Mouse (Mus musculus) bone marrow, adult 2 months (tissue): ENCODE data around the gene 4930558C23Rik. TPM values are rescaled to one million over a fixed set of nuclear protein-coding genes. Genes with fewer than 3 reads are reported as not detected.
"Not testable (repeated sequence)": the region's sequence is repeated elsewhere in the genome, so short reads cannot be mapped to it uniquely, and the experiment has no call there.

Experiments
- H3K27ac ChIP-seq: fragments of 200-500 bp; 2 replicates; pipeline ENCODE4 v1.5.1; 2012; ENCODE audit warnings: low read depth, mild to moderate bottlenecking, control low read depth, inconsistent platforms, low read length; ENCODE audit not compliant: control insufficient read depth, poor library complexity, insufficient read depth
- H3K4me1 ChIP-seq: fragments of 200-500 bp; 2 replicates; pipeline ENCODE4 v1.6.1; 2011; ENCODE audit warnings: low read length; ENCODE audit not compliant: control insufficient read depth, insufficient read depth
- H3K4me3 ChIP-seq: fragments of 200-500 bp; replicated peaks from 2 replicates; pipeline ENCODE3; 2011; ENCODE audit warnings: mild to moderate bottlenecking, low read depth, low read length, control low read depth; ENCODE audit not compliant: control insufficient read depth
- CTCF ChIP-seq: fragments of 200-500 bp; IDR thresholded peaks from 2 replicates; pipeline ENCODE4 v1.5.1; 2011; ENCODE audit warnings: low read length, control low read depth; ENCODE audit not compliant: control insufficient read depth, insufficient read depth
- POLR2A ChIP-seq: fragments of 200-500 bp; IDR thresholded peaks from 2 replicates; pipeline ENCODE4 v1.6.1; 2011; ENCODE audit warnings: low read depth, mild to moderate bottlenecking, control low read depth, low read length, borderline replicate concordance; ENCODE audit not compliant: control insufficient read depth
- WGBS: fragments of 180-500 bp; shearing (Covaris S2); methylation state at CpG from one replicate; pipeline ENCODE4 v1.1.7; 2018; 5-methylcytosine and 5-hydroxymethylcytosine counted together
- polyA plus RNA-seq: library from polyadenylated mRNA; stranded (reverse); fragments of >200 nt; gene quantifications from 2 replicates; pipeline ENCODE4 v1.2.4, GENCODE M21; 2011; ENCODE audit warnings: low replicate concordance; ENCODE audit not compliant: missing spikeins, insufficient read depth, insufficient read length

4930558C23Rik gene
- polyA plus RNA-seq, 1 experiment, result not detected

GRCm38 (mm10) chr3:95349491-95349890 lies 53.1 kb downstream of the 4930558C23Rik start:
- Histone ChIP-seq H3K4me1 (no peaks in the 10 kb centered on the region), H3K4me3 (no peak overlapping the region), H3K27ac (no peak overlapping the region)
- TF ChIP-seq CTCF (peak; percentile 35), POLR2A (no peak)

GRCm38 (mm10) chr3:95348343-95348742 lies 54.3 kb downstream of the 4930558C23Rik start:
- WGBS, result 88% methylated on average over 5 of the region's 5 CpGs
- not testable (repeated sequence) for H3K4me1 ChIP-seq, H3K27ac ChIP-seq, H3K4me3 ChIP-seq

GRCm38 (mm10) chr3:95346454-95346853 lies 56.2 kb downstream of the 4930558C23Rik start:
- Histone ChIP-seq H3K4me1 (no peaks in the 10 kb centered on the region), H3K27ac (no peak overlapping the region), H3K4me3 (no peak overlapping the region)
- 89% methylated on average over 7 of the region's 7 CpGs for WGBS
- TF ChIP-seq POLR2A (no peak), CTCF (no peak)

- H3K27ac ChIP-seq, H3K4me1 ChIP-seq, H3K4me3 ChIP-seq: not testable (repeated sequence)
- 77% methylated on average over 9 of the region's 9 CpGs for WGBS
Observed at GRCm38 (mm10) chr3:95343356-95344000, 59.2 kb downstream of the 4930558C23Rik start.

- H3K4me3 ChIP-seq, result no peak overlapping the region
- TF ChIP-seq POLR2A, result no peak
- TF ChIP-seq CTCF, result no peak
- no peaks in the 10 kb centered on the region for H3K4me1 ChIP-seq
- no peak overlapping the region for H3K27ac ChIP-seq
- whole genome bisulfite sequencing, result 94% methylated on average over 4 of the region's 4 CpGs
Observed at GRCm38 (mm10) chr3:95338251-95338650, 64.4 kb downstream of the 4930558C23Rik start.

- Histone ChIP-seq H3K27ac (no peak overlapping the region), H3K4me1 (no peaks in the 10 kb centered on the region), H3K4me3 (no peak overlapping the region)
- WGBS, result 90% methylated on average over 4 of the region's 4 CpGs
- TF ChIP-seq CTCF (no peak), POLR2A (no peak)
Observed at GRCm38 (mm10) chr3:95337345-95337744, 65.3 kb downstream of the 4930558C23Rik start.

Other genes with a start within 250 kb of the 4930558C23Rik start
- gene Sema6c, start 242.4 kb downstream of the 4930558C23Rik start, polyA plus RNA-seq, result 0.49 and 1.2 TPM in 2 replicates
- 28.4 and 28.5 TPM in 2 replicates for gene Gabpb2, start 184.9 kb downstream of the 4930558C23Rik start, polyA plus RNA-seq
- 39.5 and 54.7 TPM in 2 replicates for gene Cdc42se1, start 174.1 kb downstream of the 4930558C23Rik start, polyA plus RNA-seq
- 6.0 and 9.1 TPM in 2 replicates for gene Mllt11, start 170.7 kb downstream of the 4930558C23Rik start, polyA plus RNA-seq
- gene Gm128, start 161.2 kb downstream of the 4930558C23Rik start, polyA plus RNA-seq, result 0.52 TPM in 1 of 2 replicates, not detected in the other
- gene Bnipl, start 151.6 kb downstream of the 4930558C23Rik start, polyA plus RNA-seq, result 1.7 TPM in 1 of 2 replicates, not detected in the other
- gene Mindy1, start 121.5 kb downstream of the 4930558C23Rik start, polyA plus RNA-seq, result 50.3 and 67.0 TPM in 2 replicates
- 8.3 and 12.4 TPM in 2 replicates for gene Prune1, start 120.8 kb downstream of the 4930558C23Rik start, polyA plus RNA-seq
- 3.8 and 4.3 TPM in 2 replicates for gene Anxa9, start 95.7 kb downstream of the 4930558C23Rik start, polyA plus RNA-seq
- 70.3 and 159 TPM in 2 replicates for gene Cers2, start 88.0 kb downstream of the 4930558C23Rik start, polyA plus RNA-seq
- 13.9 and 27.0 TPM in 2 replicates for gene Setdb1, start 45.6 kb downstream of the 4930558C23Rik start, polyA plus RNA-seq
- gene Arnt, start 31.5 kb upstream of the 4930558C23Rik start, polyA plus RNA-seq, result 15.5 and 18.3 TPM in 2 replicates
- gene Ctsk, start 96.4 kb upstream of the 4930558C23Rik start, polyA plus RNA-seq, result 3.2 and 4.0 TPM in 2 replicates
- 19.5 and 42.3 TPM in 2 replicates for gene Ctss, start 123.9 kb upstream of the 4930558C23Rik start, polyA plus RNA-seq
- not detected in 2 replicates for gene Hormad1, start 156.8 kb upstream of the 4930558C23Rik start, polyA plus RNA-seq
- gene Golph3l, start 186.1 kb upstream of the 4930558C23Rik start, polyA plus RNA-seq, result 11.8 and 20.7 TPM in 2 replicates
- gene Ensa, start 222.2 kb upstream of the 4930558C23Rik start, polyA plus RNA-seq, result 29.3 and 36.2 TPM in 2 replicates